Mouse (Mus musculus): Measurements from ENCODE around the gene Hsh2d.

Hsh2d gene

GRCm38 (mm10) chr8:72208582-72208981 is 19.1 kb downstream of the Hsh2d start:
- WGBS = 88% methylated on average over 1 of the region's 1 CpGs

GRCm38 (mm10) chr8:72210222-72210621 is 20.8 kb downstream of the Hsh2d start:
- WGBS = 84% methylated on average over 4 of the region's 4 CpGs

DNA sequence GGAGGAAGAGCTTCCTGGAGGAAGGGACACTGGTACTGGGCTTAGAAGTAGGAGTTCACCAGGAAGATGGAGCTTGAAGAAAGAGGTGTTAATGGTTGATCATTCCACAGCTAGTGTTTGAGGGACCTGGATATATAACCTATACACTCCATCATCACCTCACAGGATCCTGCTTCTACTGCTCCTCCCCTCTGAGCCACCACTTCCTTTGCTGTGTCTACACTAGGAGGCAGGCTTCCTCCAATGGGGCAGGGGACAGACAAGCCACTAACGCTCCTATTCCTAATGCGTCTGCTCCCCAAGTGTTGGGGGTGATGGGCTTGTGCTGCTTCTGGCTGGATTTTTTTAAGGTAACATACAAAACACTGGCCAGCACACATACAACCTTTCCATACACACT is 21.3 kb downstream of the Hsh2d start:
- WGBS = 66% methylated on average over 2 of the region's 2 CpGs

GRCm38 (mm10) chr8:72211846-72212245 is 22.4 kb downstream of the Hsh2d start:
- 83% methylated on average over 1 of the region's 1 CpGs for WGBS

DNA sequence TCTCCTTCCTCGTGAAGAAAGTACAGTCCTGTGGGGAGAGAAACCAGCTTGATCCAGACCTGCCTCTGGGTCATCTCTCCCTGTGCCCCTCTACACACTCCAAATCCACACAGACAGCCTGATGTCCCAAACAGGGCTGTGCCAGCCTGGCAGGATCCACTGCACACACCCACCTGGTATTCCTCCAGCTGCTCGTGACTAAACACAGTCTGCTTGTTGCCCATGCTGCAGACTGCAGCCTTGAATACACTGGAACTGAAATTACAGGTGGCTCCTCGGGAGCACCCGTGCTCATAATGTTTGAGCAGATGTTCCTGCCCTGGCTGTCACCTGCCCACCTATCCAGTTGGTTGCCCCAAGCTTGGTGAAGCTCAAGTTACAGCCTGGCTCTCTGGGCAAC is 23.3 kb downstream of the Hsh2d start, which contains the start of gene Cib3:
TSS of gene Cib3 (minus strand) at position 87 of the 400 bp plus-strand sequence.
- WGBS = 41% methylated on average over 4 of the region's 4 CpGs

GRCm38 (mm10) chr8:72213536-72213935 is 24.1 kb downstream of the Hsh2d start, which contains the start of gene Gm11034:
TSS of gene Gm11034 (minus strand) at chr8:72213636.
- 78% methylated on average over 4 of the region's 4 CpGs for WGBS

- 53% methylated on average over 2 of the region's 2 CpGs for WGBS
Observed at GRCm38 (mm10) chr8:72215060-72215459, 25.6 kb downstream of the Hsh2d start.

- 62% methylated on average over 1 of the region's 1 CpGs for WGBS
Observed at GRCm38 (mm10) chr8:72215871-72216270, 26.4 kb downstream of the Hsh2d start.

DNA sequence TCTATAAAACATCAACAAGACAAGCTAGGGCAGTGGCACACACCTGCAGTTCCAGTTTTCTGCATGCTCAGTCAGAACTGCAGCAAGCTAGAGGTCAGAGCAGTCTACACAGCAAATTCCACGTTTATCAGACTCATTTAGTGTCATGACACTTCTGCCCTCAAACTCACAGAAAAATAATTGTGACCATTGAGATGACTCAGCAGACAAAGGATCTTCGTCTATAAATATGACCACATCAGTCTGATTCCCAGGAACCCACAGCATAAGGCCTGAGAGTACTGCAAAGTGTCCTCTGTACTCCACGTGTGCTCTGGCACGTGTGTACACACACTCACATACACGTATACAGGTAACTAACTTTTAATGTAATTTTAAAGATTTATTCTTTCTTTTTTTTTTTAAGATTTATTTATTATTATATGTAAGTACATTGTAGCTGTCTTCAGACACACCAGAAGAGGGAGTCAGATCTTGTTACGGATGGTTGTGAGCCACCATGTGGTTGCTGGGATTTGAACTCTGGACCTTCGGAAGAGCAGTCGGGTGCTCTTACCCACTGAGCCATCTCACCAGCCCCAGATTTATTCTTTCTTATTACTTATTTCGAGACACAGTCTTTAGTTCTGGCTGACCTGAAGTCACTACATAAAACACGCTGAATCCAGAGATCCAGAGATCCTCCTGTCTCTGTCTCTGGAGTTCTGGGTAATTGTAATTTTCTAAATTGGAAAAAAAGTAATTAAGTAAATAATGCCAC is 29.5 kb downstream of the Hsh2d start:
- 71% methylated on average over 10 of the region's 10 CpGs for WGBS

DNA sequence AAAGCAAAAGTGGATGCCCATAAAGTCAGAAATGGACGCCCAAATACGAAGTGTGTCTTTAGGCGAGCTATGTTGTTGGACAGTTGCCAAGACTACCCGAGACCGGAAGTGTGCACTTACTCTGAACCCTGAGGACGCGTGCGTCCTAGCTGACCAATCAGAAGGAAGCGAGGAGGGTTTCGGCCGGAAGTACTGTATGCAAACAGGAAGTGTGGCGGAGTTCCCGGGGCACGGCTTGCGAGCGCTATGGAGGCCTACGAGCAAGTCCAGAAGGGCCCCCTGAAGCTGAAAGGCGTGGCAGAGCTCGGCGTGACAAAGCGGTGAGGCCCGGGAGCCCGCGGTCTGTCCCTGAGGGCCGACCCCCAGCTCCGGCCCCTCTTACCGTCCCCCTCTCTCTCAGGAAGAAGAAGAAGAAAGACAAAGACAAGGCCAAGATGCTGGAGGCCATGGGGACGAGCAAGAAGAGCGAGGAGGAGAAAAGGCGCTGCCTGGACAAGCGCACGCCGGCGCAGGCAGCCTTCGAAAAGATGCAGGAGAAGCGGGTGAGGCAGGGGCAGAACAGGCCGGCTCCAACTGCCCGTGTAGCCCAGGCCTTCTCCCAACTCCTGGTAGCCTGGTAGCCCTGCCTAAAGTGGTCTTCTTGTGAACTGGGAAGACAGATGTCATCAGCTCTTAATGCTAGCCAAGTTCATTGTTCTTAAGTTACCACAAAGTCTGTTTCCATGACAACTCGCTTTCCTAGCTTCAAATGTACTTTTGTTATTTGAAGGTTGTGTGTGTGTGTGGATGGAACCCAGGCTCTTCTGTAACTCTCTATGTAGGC is 30.3 kb downstream of the Hsh2d start, which contains the start of gene Fam32a:
TSS of gene Fam32a (plus strand) at position 190 of the 823 bp plus-strand sequence.
- 12% methylated on average over 39 of the region's 39 CpGs for WGBS

GRCm38 (mm10) chr8:72220758-72221157 is 31.3 kb downstream of the Hsh2d start:
- 78% methylated on average over 4 of the region's 4 CpGs for WGBS

GRCm38 (mm10) chr8:72222656-72223055 is 33.2 kb downstream of the Hsh2d start:
- WGBS = 86% methylated on average over 5 of the region's 5 CpGs

DNA sequence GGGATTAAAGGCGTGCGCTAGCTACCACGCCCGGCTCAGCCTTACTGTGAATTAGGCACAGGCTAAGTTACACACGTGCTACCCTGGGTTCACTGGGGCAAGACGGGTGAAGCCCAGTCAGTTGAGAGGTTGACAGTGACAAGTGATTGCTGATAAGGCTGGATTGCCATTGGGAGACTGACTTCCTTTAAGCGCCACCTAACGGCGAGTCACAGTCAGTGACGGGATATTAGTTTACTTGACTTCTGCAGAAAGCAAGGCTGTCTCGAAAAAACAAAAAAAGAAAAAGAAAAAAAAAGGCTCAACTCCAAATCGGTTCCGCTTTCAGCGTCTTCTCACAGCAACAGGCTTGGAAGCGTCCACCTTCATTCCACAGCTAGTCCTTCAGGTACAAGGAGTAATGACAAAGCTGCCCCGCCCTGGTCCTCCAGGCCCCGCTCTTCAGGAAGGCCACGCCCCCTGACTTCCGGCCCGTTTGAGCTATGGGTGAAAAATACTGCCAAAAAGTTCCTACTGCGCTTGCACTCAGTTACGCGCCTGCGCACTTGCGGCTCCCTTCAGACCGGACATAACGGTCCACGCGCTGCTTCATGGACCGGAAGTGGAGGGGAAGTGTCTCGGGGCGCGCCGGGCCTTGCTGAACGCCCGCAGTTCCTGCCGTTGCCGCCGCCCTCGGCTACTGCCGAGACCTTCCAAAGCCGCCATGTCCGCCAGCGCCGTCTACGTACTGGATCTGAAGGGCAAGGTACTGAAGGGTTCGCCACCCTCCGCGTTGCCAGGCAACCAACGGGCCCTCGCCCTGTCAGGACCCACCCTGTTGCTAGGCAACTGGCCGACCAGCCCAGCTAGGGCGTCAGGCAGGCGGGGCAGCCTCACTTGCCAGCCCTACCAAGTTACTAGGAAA is 50.3 kb downstream of the Hsh2d start, which contains the start of gene Ap1m1:
TSS of gene Ap1m1 (plus strand) at position 520 of the 904 bp plus-strand sequence.
- under 1% methylated on average over 54 of the region's 54 CpGs for WGBS

DNA sequence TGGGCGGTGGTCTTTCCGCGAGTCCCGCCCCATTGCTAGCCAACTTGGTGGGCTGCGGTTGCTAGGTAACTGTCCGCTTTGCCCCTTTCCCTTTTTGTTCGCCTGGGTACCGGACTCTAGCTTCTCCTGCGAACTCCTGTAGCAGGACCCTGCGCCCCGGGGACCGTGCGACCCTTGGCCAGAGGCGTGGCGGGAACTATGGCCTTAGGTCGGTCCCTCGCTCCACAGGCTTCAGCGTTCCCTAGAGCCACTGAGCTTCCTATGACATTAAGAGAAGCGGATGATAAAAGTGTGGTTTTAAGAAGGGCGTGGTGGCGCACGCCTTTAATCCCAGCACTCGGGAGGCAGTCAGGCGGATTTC is 50.9 kb downstream of the Hsh2d start:
- under 1% methylated on average over 24 of the region's 24 CpGs for WGBS

DNA sequence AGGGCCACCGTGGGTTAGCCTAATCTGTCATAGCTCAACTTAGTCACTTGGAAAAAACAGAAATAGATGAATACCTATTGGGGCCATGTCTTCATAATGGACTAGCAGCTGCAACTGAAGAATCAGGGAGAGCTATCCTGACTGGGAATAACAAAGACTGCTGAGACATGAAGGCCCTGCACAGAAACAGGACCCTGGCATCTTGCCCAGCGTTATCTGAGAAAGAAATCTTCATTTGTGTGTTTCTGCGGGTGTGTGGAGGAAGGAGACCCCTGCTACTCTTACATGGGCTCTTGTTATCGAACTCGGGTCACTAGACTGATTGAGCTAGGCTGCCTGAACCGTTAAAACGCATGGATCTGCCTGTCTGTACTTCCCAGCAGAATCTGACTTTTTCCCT is 51.5 kb downstream of the Hsh2d start:
- WGBS = 46% methylated on average over 7 of the region's 7 CpGs

- WGBS = 64% methylated on average over 1 of the region's 1 CpGs
Observed at GRCm38 (mm10) chr8:72242226-72242625, 52.8 kb downstream of the Hsh2d start.

DNA sequence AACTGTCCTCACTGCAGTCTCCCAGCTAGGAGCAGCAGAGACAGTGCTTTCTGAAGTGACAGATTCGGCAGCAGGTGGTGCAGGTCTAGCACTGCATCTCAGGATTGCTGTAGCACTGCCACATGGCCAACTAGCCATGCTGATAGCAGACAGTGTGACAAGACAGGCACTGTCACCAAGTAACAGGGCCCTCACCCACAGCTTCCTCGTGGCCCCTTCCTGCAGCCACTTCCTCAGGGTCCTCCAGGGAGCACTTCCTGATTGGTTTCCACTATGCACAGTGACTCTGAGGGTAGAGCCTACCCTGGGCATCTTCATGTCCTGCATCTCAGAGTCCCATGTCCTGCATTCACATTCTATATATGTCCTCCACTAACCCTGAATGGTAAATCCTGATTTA is 55.2 kb downstream of the Hsh2d start:
- 55% methylated on average over 2 of the region's 2 CpGs for WGBS

Measured in cerebral cortex, adult 2 months (tissue).